Mouse (Mus musculus) ES-Bruce4 (cell line): ENCODE measurements around the gene Anks1.

Source experiments
- CTCF ChIP-seq: IDR thresholded peaks from one replicate; pipeline ENCODE4 v1.8.1; 2011; ENCODE audit warnings: low read depth, low read length
- POLR2A ChIP-seq: IDR thresholded peaks from one replicate; pipeline ENCODE4 v1.8.1; 2011; ENCODE audit warnings: low read length; ENCODE audit not compliant: insufficient read depth

DNA sequence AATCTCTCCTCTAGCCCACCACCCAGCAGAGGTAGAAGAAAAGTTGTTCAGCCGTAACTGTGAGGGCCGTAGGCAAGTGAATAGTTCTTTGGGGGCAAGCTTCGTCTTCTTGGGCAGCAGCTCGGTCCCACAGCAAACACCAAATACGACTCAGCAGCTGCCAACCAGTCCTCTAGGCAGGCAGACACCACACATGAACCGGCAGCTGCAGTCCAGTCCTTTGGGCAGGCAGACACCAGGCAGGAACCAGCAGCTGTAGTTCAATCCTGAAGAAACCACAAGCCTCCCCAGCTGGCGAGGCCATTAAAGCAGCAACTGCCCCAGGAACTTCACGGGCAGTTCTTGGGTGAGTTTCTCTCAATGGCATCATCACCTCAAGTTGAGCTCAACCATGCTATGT, 203.2 kb downstream of the Anks1 start:
- TF ChIP-seq CTCF (no peak), POLR2A (no peak)
